Mouse (Mus musculus) heart, postnatal 0 days (tissue): ENCODE measurements at regions not wholly inside any gene's neighbourhood (a gene's known extent, or its start where the extent isn't known, plus 50 kb on each side); places are given as distances from the start of the nearest gene placed in this dataset.

Experiments used
- ATAC-seq: fragments of 200-750 bp; cut with Nextera tagmentation; 2 replicates; pipeline ENCODE4 v1.8.0; 2017; ENCODE audit warnings: low read depth, moderate number of reproducible peaks, moderate library complexity; ENCODE audit not compliant: insufficient read depth
- DNase-seq: peaks from one replicate; pipeline ENCODE4 v3.0.0-alpha.2; 2016; ENCODE audit warnings: low spot score
- H3K27ac ChIP-seq: fragments of 300-500 bp; sonication (generic); 2 replicates; pipeline ENCODE4 v1.5.1; 2014; ENCODE audit warnings: low read depth, mild to moderate bottlenecking
- H3K27me3 ChIP-seq: fragments of 300-500 bp; sonication (generic); 2 replicates; pipeline ENCODE4 v1.6.1; 2014; ENCODE audit warnings: low read length, mixed read lengths; ENCODE audit not compliant: control insufficient read depth, insufficient read depth
- H3K36me3 ChIP-seq: fragments of 300-500 bp; sonication (generic); replicated peaks from 2 replicates; pipeline ENCODE4 v1.6.1; 2014; ENCODE audit warnings: low read length, mixed read lengths; ENCODE audit not compliant: control insufficient read depth, insufficient read depth
- H3K4me1 ChIP-seq: fragments of 300-500 bp; sonication (generic); 2 replicates; pipeline ENCODE4 v1.6.1; 2014; ENCODE audit warnings: antibody characterized with exemption; ENCODE audit not compliant: control insufficient read depth, insufficient read depth
- H3K4me2 ChIP-seq: fragments of 300-500 bp; sonication (generic); 2 replicates; pipeline ENCODE4 v1.6.1; 2014; ENCODE audit warnings: low read depth, mild to moderate bottlenecking, low read length, moderate library complexity
- H3K4me3 ChIP-seq: fragments of 300-500 bp; sonication (generic); 2 replicates; pipeline ENCODE4 v1.5.1; 2014; ENCODE audit warnings: low read depth, low read length
- H3K9ac ChIP-seq: fragments of 300-500 bp; sonication (generic); replicated peaks from 2 replicates; pipeline ENCODE4 v1.6.1; 2014; ENCODE audit warnings: low read depth, low read length, mixed read lengths
- H3K9me3 ChIP-seq: fragments of 300-500 bp; sonication (generic); replicated peaks from 2 replicates; pipeline ENCODE4 v1.6.1; 2016; ENCODE audit warnings: low read length; ENCODE audit not compliant: control insufficient read depth
- CTCF ChIP-seq: IDR thresholded peaks from 2 replicates; pipeline ENCODE4 v1.5.1; 2016; ENCODE audit warnings: antibody characterized with exemption, control low read depth, low read depth
- EP300 ChIP-seq: IDR thresholded peaks from 2 replicates; pipeline ENCODE4 v1.6.1; 2016; ENCODE audit warnings: antibody characterized with exemption, low read depth
- WGBS: fragments of 180-500 bp; shearing (Covaris S2); extraction: QIAGEN DNeasy Blood & Tissue Kit; methylation state at CpG from one replicate; pipeline ENCODE4 v1.1.7; 2014; 5-methylcytosine and 5-hydroxymethylcytosine counted together

DNA sequence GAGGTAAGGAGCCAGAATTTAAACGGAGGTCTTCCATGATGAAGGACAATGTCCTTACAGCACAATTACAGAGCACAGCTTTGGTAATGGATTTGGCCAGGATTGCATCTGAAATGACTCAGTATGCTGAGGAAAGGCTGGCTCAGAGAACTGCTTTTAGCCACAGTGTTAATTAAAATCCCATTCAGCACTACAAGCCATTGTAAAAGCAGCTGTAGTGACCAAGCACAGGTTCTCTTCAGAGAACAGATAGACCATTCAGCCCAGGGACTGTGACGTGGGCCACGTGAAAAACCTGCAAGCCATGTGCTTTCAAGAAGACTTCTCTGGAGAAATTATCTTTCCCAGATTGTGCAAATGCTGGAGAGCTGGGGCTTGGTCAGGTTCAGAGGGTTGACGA lies 979.7 kb downstream of the Slc22a22 start:
- Histone ChIP-seq H3K4me2 (no peak overlapping the region), H3K27me3 (no peaks in the 10 kb centered on the region), H3K4me3 (no peak overlapping the region), H3K9ac (no peak overlapping the region), H3K4me1 (no peaks in the 10 kb centered on the region), H3K36me3 (no peaks in the 10 kb centered on the region), H3K27ac (no peak overlapping the region), H3K9me3 (no peaks in the 10 kb centered on the region)
- WGBS: 69% methylated on average over 4 of the region's 4 CpGs
- ATAC-seq (no peak), DNase-seq (no peak)
- TF ChIP-seq EP300: no peak
- no peak for TF ChIP-seq CTCF

DNA sequence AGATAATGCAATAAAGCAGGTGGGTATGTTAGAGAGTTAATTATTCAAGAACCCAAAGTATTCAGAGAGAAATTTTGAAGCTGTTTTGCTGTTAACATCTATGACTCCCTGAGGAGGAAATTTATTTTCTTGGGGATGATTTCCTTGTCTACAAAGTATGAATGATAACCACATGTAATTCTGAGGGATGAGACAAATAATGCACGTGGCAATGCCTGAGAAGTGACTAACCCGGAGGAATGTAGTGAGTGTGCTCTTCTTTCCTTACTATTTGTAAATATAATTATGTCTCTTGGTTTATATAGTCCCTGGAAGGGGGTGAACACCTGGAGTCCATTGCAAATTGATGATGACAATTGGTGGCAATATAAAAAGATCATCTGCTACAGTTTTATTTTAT lies 981.1 kb downstream of the Slc22a22 start:
- H3K36me3 ChIP-seq: no peaks in the 10 kb centered on the region
- WGBS: 76% methylated on average over 2 of the region's 2 CpGs

DNA sequence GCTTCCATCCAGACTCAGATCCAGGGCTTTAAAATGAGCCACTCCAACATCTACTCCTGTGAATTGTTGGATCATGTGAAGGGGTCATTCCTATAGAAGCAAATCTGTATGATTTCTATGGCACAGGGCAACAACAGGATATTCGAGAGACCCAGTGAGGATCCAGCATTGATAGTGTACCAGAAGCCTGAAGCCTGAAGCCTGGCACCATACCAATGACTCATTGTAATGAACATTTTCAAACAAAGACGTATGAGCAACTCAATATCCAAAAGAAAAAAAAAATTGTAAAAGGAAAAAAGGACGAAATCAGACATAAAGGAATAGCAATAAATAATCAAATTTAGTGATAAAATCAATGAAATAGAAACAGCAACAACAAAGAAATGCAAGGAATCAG lies 991.5 kb downstream of the Slc22a22 start:
- H3K36me3 ChIP-seq: no peaks in the 10 kb centered on the region
- no peak overlapping the region for H3K9ac ChIP-seq
- no peak overlapping the region for H3K4me2 ChIP-seq
- TF ChIP-seq CTCF: no peak
- 60% methylated on average over 3 of the region's 3 CpGs for WGBS
- H3K4me3 ChIP-seq: no peak overlapping the region
- no peaks in the 10 kb centered on the region for H3K27me3 ChIP-seq
- H3K9me3 ChIP-seq: no peaks in the 10 kb centered on the region
- no peaks in the 10 kb centered on the region for H3K4me1 ChIP-seq
- no peak overlapping the region for H3K27ac ChIP-seq
- no peak for DNase-seq
- ATAC-seq: no peak

More for the DNA sequence above, 981.1 kb downstream of the Slc22a22 start:
- no peaks in the 10 kb centered on the region for H3K27me3 ChIP-seq
- DNase-seq: no peak
- no peak overlapping the region for H3K27ac ChIP-seq
- no peak overlapping the region for H3K9ac ChIP-seq
- no peak overlapping the region for H3K4me3 ChIP-seq
- H3K4me1 ChIP-seq: no peaks in the 10 kb centered on the region
- no peak overlapping the region for H3K4me2 ChIP-seq
- TF ChIP-seq EP300 (no peak), CTCF (no peak)
- ATAC-seq: no peak
- no peaks in the 10 kb centered on the region for H3K9me3 ChIP-seq

DNA sequence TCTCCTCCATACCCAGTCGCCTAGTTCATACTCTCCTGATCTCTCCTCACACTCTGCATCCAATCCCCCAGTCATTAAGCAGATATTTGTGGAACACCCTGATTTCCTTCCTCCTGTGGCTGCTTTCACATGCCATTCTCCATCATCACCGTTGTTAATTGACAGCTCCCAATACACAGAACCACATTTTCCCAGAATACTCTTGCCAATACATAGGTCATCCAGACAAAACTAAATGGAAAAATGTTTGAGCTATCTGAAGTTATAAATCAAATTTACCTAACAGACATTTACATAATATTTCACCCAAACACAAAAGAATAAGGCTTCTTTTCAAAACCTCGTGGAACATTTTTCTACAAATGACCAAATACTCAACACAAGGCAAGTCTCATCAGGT lies 992.7 kb downstream of the Slc22a22 start:
- no peak overlapping the region for H3K9ac ChIP-seq
- H3K27me3 ChIP-seq: no peaks in the 10 kb centered on the region
- 67% methylated on average over 3 of the region's 3 CpGs for WGBS
- ATAC-seq (no peak), DNase-seq (no peak)
- no peaks in the 10 kb centered on the region for H3K9me3 ChIP-seq
- no peaks in the 10 kb centered on the region for H3K36me3 ChIP-seq
- H3K27ac ChIP-seq: no peak overlapping the region
- H3K4me2 ChIP-seq: no peak overlapping the region
- no peak for TF ChIP-seq CTCF
- TF ChIP-seq EP300: no peak
- H3K4me3 ChIP-seq: no peak overlapping the region
- H3K4me1 ChIP-seq: no peaks in the 10 kb centered on the region

DNA sequence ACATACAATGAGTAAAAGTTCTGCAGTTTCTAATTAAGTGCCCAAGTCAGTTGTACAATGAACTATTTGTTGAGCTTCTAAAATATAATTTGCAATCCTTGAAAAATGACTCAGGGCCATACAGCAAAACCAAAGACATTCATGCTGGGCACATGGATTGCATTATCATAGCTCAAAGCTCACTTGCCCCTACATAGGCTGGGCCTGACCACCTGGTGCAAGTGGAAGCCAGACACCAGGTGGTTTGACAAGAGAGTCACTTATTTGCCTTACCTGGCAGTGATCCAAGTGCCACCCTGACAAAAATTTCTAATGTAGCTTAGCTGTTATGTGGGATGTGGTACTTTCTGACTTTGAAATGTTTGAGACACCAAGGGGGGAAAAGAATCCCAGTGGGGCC lies 997.7 kb downstream of the Slc22a22 start:
- H3K27ac ChIP-seq: no peak overlapping the region
- no peak for TF ChIP-seq CTCF
- no peak for TF ChIP-seq EP300
- DNase-seq (no peak), ATAC-seq (no peak)
- no peaks in the 10 kb centered on the region for H3K36me3 ChIP-seq
- no peaks in the 10 kb centered on the region for H3K4me1 ChIP-seq
- no peak overlapping the region for H3K9ac ChIP-seq
- H3K4me2 ChIP-seq: no peak overlapping the region
- no peaks in the 10 kb centered on the region for H3K9me3 ChIP-seq
- no peaks in the 10 kb centered on the region for H3K27me3 ChIP-seq
- H3K4me3 ChIP-seq: no peak overlapping the region

DNA sequence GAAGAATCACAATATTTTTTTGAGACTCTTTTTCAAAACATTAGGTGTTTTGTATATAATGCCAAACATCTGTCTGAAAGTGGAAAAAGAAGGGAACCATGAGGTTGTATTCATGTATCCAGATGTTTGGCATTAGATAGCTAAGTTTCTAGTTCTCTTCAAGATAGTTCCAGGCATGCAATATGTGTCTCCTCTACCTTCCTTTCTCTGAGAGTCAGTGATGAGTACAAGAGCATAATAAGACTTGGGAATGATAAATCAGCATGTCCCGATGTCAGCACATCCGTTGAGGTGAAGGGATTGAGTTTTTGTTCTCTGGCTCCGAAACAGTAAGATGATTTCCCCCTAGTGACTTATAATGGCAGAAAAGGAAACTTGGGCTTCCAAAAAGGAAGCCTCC lies 998.4 kb downstream of the Slc22a22 start:
- Histone ChIP-seq H3K27ac (no peak overlapping the region), H3K4me3 (no peak overlapping the region), H3K4me2 (no peak overlapping the region), H3K9me3 (no peaks in the 10 kb centered on the region), H3K27me3 (no peaks in the 10 kb centered on the region), H3K9ac (no peak overlapping the region), H3K36me3 (no peaks in the 10 kb centered on the region), H3K4me1 (no peaks in the 10 kb centered on the region)
- 68% methylated on average over 3 of the region's 3 CpGs for WGBS
- DNase-seq (no peak), ATAC-seq (no peak)
- TF ChIP-seq CTCF (no peak), EP300 (no peak)
